13 mouse cellular contexts compared by ENCODE assay signal in genomic region chr7:132722401-132723370, GRCm38 (mm10).
DNase-seq lines count a peak whose midpoint lies in the region; TF ChIP-seq lines count a peak whose summit lies in the region.
"Had no signal": no experiment of that assay in that cellular context is flagged by ENCODE, and none has a peak within 500 bp of the region (broad histone marks: within the 10 kb centered on the region; RNA-seq: fewer than 3 reads in every experiment).

No protein-coding gene starts in this region.

- intact Hi-C loops in left cerebral cortex, adult 2 months (cut with DNase I), result no loop called here

- DNase-seq in adrenal gland, postnatal 10 days, result peak; percentile 32
- no peak for DNase-seq in adrenal gland, adult (ENCODE audit: inconsistent age in 2 of 2, low spot score in 1 of 2)
- DNase-seq in left cerebral cortex, adult 2 months (ENCODE audit: extremely low spot score in 1 of 2, low spot score in 2 of 2), result peak in 1 of 2 experiments; percentile 10
- no peak for DNase-seq in left cerebral cortex, adult 18-20 months (ENCODE audit: low spot score in 2 of 2)
- DNase-seq in kidney, postnatal 36 days, result peak; percentile 78 to 79
- peak; percentile 65 for DNase-seq in telencephalon, adult 2 months (ENCODE audit: low read depth, low spot score)
- DNase-seq in layer of hippocampus, postnatal 14 days (ENCODE audit: low spot score in 2 of 2), result no peak
- no peak for DNase-seq in thymus, postnatal 10 days (ENCODE audit: low spot score in 2 of 2)
- DNase-seq: adrenal gland, postnatal 36 days; gastrocnemius, postnatal 25 days had no signal

- peak overlapping the region; percentile 78 for H3K27ac ChIP-seq in left cerebral cortex, adult 2 months
- H3K27ac ChIP-seq: embryonic facial prominence, embryonic 13.5 days; macrophage; neural tube, embryonic 12.5 days had no signal

- H3K4me3 ChIP-seq in left cerebral cortex, adult 2 months, result no peak overlapping the region
- H3K4me3 ChIP-seq: embryonic facial prominence, embryonic 13.5 days; neural tube, embryonic 12.5 days had no signal

- TF ChIP-seq CTCF in left cerebral cortex, adult 2 months (IDR thresholded peaks at IDR 0.05), result no peak

Comparison
In these comparisons a context has a peak if more than half of its experiments do, and no peak if none do; other contexts are left out.
1. DNase-seq: peak in adrenal gland, postnatal 10 days (single experiment), kidney, postnatal 36 days (2 of 2) and telencephalon, adult 2 months (single experiment); none in adrenal gland, adult (0 of 2), left cerebral cortex, adult 18-20 months (0 of 2), layer of hippocampus, postnatal 14 days (0 of 2) and thymus, postnatal 10 days (0 of 2).